Mouse (Mus musculus) heart, adult 18-20 months (tissue): Measurements from ENCODE around the gene Cltc. TPM values are rescaled to one million over a fixed set of nuclear protein-coding genes. Genes with fewer than 3 reads are reported as not detected.

Source experiments
- DNase-seq, 2 experiments: peaks; one replicate each; pipeline ENCODE4 v3.0.0; 2021 to 2022; ENCODE audit warnings: mixed read lengths in 1 of 2
- total RNA-seq, 2 experiments: library from RNA; stranded (reverse); gene quantifications; 2 replicates each; pipeline ENCODE4 v1.2.3; 2021

The Cltc gene
- total RNA-seq, 2 experiments from 2014 or later: 138 to 157 TPM

DNA sequence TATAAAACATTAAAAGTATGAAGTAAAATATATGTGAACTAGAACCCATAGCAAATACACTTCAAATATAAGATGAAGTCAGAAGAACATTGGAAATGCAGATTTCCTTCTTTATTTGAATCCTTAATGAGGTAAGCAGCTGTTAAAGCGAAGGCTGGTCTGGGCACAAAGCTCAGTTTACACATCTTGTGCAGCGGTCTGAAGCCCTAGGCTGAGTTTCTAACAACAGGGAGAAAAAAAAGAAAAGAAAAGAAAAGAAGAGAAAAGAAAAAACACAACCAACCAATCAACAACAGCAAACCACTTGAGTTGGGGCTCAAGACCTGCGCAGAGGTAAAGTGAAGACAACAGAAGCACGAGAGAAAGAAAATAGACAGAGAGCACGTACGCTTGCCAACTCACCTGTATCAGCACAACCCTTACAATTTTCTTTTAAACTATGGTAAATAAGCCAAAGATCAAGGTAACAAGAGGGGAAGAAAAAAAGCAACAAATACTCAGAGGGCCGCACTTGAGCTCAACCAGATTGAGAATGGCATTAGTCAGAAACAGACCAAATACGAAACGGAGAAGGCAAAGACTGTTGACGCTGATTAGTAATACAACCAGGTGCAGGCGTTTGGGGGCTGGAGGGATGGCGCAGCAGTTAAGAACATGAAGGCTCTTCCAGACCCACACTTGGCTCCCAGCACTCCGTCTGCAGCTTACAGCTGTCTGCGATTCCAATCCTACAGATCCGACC lies 109.5 kb downstream of the Cltc start:
- DNase-seq: no peak

DNA sequence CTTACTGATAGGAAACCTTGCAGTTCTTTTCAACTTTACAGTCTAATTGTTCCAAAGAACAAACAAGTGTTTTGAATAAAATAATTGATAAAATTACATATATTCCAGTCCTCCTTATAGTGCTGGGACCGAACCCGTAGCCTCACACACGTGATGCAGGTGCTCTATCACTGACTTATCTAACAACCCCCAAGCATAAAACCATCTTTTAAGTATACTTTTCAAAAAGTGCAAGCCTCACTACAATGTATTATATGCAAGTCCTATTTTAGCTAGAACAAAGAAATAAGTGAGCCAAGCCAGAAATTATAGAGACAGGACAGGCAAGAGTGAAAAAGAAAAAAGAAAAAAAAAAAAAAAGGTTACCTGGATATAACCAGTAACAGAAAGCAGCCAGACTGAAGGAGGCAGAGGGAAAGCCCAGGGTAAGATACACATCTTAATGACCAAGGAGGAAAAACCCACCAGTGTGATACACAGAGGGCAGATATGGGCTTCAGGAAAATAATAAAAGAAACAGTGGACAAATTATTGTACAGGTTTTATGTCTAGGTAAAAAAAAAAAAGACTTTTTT lies 110.4 kb downstream of the Cltc start:
- DNase-seq: no peak

DNA sequence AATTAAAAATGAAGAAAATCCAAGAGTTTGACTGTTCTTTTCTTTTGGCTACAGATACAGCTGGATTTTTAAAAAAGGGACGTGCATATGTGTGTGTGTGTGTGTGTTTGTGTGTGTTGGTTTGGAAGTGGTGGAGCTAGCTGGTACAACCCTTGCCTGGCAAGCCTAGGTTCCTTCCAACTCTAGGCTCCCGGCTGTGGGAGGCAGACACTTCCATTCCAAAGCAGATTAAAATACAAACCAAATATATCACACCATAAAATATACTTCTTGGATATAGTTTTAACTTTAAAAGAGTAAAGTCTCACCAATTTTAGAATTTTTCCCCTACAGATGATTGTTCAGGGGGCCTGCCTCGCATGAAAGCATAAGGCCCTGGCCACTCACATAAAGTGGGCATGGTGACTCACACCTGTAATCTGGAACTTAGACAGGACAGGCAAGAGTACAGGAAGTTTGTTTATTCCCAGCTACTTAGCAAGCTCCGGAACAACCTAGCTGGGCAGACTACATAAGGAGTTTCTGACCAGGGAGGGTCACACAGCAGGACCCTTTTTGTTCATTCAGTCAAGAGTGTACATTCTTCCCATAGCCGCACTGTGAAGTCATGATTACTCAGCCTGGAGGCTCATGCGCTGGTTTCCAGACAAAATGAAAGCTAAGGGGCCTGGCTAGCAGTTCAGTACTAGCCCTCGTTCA lies 111.1 kb downstream of the Cltc start:
- DNase-seq: peak in 1 of 2 experiments; percentile 10

DNA sequence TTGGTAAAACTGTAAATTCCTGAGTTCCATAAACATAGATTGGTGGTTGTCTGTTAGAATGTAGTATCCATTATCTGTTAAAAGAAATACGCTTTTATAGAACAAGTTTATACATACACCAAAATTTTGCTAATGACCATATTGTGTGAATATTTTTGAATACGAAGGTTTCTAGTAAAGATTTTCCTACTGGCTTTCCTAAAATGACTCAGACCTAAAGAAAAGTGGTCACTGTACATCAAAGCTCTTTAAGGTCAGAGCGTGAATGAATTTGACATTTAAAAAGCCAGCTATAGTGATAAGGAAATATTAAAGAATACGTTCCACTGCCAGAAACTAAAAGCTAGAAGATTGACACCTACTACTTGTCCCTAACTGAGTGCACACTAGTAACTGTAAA lies 112.8 kb downstream of the Cltc start:
- no peak for DNase-seq

Other genes with a start within 250 kb of the Cltc start
- gene Rps6kb1, start 212.8 kb downstream of the Cltc start, total RNA-seq: 10 to 100 TPM; 20.0 to 22.1 TPM
- gene Tubd1, start 212.6 kb downstream of the Cltc start, total RNA-seq: 1 to 10 TPM; 5.3 TPM
- gene Vmp1, start 73.7 kb downstream of the Cltc start, total RNA-seq: 10 to 100 TPM; 63.1 to 72.5 TPM
- gene Ptrh2, start 73.6 kb downstream of the Cltc start, total RNA-seq: 1 to 10 TPM; 6.8 to 7.0 TPM
- 10 to 100 TPM; 15.0 to 16.8 TPM for gene Dhx40, start 50.2 kb upstream of the Cltc start, total RNA-seq
- gene Ypel2, start 236.1 kb upstream of the Cltc start, total RNA-seq: 10 to 100 TPM; 21.4 to 25.5 TPM